Mouse (Mus musculus) CH12.LX (cell line): Measurements from ENCODE around the gene Nos1ap. TPM values are rescaled to one million over a fixed set of nuclear protein-coding genes. Genes with fewer than 3 reads are reported as not detected.

ENCODE experiments used
- DNase-seq: peaks from one replicate; pipeline ENCODE4 v3.0.0-alpha.2; 2013; ENCODE audit errors: extremely low read depth
- H3K27ac ChIP-seq: 2 replicates; pipeline ENCODE4 v1.5.1; 2012; ENCODE audit warnings: low read depth, mild to moderate bottlenecking, control low read depth, moderate library complexity; ENCODE audit not compliant: insufficient read depth
- H3K27me3 ChIP-seq: replicated peaks from 2 replicates; pipeline ENCODE3; 2012; ENCODE audit warnings: inconsistent platforms
- H3K36me3 ChIP-seq, 2 experiments: replicated peaks in 1 of 2; 2 replicates each; pipeline versions ENCODE3 to v1.6.1; 2012; ENCODE audit warnings: inconsistent platforms in 1 of 2, low read length in 1 of 2, mild to moderate bottlenecking in 1 of 2, mixed read lengths in 1 of 2, moderate library complexity in 1 of 2; ENCODE audit not compliant: control insufficient read depth in 1 of 2, insufficient read depth in 1 of 2
- H3K4me1 ChIP-seq, 2 experiments: 2 replicates each; pipeline ENCODE4 v1.6.1; 2012; ENCODE audit warnings: inconsistent platforms in 1 of 2, moderate library complexity in 1 of 2; ENCODE audit not compliant: insufficient read depth in 2 of 2, control insufficient read depth in 1 of 2
- H3K4me2 ChIP-seq: 2 replicates; pipeline ENCODE4 v1.6.1; 2012; ENCODE audit warnings: low read depth, mild to moderate bottlenecking, control low read depth; ENCODE audit not compliant: poor library complexity, insufficient read depth, severe bottlenecking
- H3K4me3 ChIP-seq, 3 experiments: fragments of 150-350 bp in 1 of 3; sonication (generic) in 1 of 3; replicated peaks in 1 of 3; 2 replicates each; pipeline versions ENCODE3 to v1.5.1; 2011 to 2012; ENCODE audit warnings: low read depth in 2 of 3, low read length in 2 of 3, mild to moderate bottlenecking in 2 of 3, moderate library complexity in 2 of 3, control low read depth in 1 of 3, improper control_type of control experiment in 1 of 3, inconsistent platforms in 1 of 3, mixed read lengths in 1 of 3; ENCODE audit not compliant: poor library complexity in 1 of 3
- H3K79me2 ChIP-seq: replicated peaks from 2 replicates; pipeline ENCODE4 v1.6.1; 2012; ENCODE audit warnings: mild to moderate bottlenecking, moderate library complexity; ENCODE audit not compliant: control insufficient read depth, poor library complexity, insufficient read depth, severe bottlenecking; ENCODE audit errors: extremely low read depth
- H3K9ac ChIP-seq: 2 replicates; pipeline ENCODE4 v1.6.1; 2012; ENCODE audit warnings: low read depth, mild to moderate bottlenecking, control low read depth, moderate library complexity; ENCODE audit not compliant: insufficient read depth
- H3K9me3 ChIP-seq: replicated peaks from 2 replicates; pipeline ENCODE3; 2012; ENCODE audit warnings: low read length, inconsistent platforms, mixed read lengths
- BHLHE40 ChIP-seq: IDR thresholded peaks from 2 replicates; pipeline ENCODE4 v1.6.1; 2011; ENCODE audit warnings: mild to moderate bottlenecking, low read depth, low read length, improper control_type of control experiment
- CHD1 ChIP-seq: IDR thresholded peaks from 2 replicates; pipeline ENCODE4 v1.6.1; 2012; ENCODE audit warnings: low read depth, low read length, improper control_type of control experiment, inconsistent platforms
- CHD2 ChIP-seq: IDR thresholded peaks from 2 replicates; pipeline ENCODE4 v1.6.1; 2011; ENCODE audit warnings: low read length, improper control_type of control experiment
- E2F4 ChIP-seq: IDR thresholded peaks from 2 replicates; pipeline ENCODE4 v1.6.1; 2011; ENCODE audit warnings: low read depth, low read length, improper control_type of control experiment; ENCODE audit not compliant: insufficient replicate concordance
- EP300 ChIP-seq: IDR thresholded peaks from 2 replicates; pipeline ENCODE4 v1.6.1; 2011; ENCODE audit warnings: low read length, improper control_type of control experiment
- GABPA ChIP-seq: IDR thresholded peaks from 2 replicates; pipeline ENCODE4 v1.6.1; 2012; ENCODE audit warnings: low read depth, low read length, improper control_type of control experiment, inconsistent platforms; ENCODE audit not compliant: insufficient replicate concordance
- JUND ChIP-seq: conservative IDR thresholded peaks from 2 replicates; pipeline ENCODE4 v1.6.1; 2011; ENCODE audit warnings: low read depth, low read length, improper control_type of control experiment
- KAT2A ChIP-seq: IDR thresholded peaks from 2 replicates; pipeline ENCODE4 v1.6.1; 2012; ENCODE audit warnings: low read length, improper control_type of control experiment, inconsistent platforms; ENCODE audit not compliant: insufficient replicate concordance
- MEF2A ChIP-seq: IDR thresholded peaks from 2 replicates; pipeline ENCODE4 v1.6.1; 2014; ENCODE audit warnings: low read depth, mild to moderate bottlenecking, inconsistent platforms, low read length, improper control_type of control experiment, borderline replicate concordance
- MXI1 ChIP-seq: IDR thresholded peaks from 2 replicates; pipeline ENCODE4 v1.6.1; 2011; ENCODE audit warnings: mild to moderate bottlenecking, low read depth, low read length, improper control_type of control experiment
- MYC ChIP-seq: IDR thresholded peaks from 2 replicates; pipeline ENCODE4 v1.6.1; 2011; ENCODE audit warnings: low read depth, mild to moderate bottlenecking, improper control_type of control experiment, low read length
- PAX5 ChIP-seq: IDR thresholded peaks from 2 replicates; pipeline ENCODE4 v1.6.1; 2012; ENCODE audit warnings: low read length, inconsistent platforms, mixed read lengths
- POLR2AphosphoS2 ChIP-seq: IDR thresholded peaks from 2 replicates; pipeline ENCODE4 v1.6.1; 2011; ENCODE audit warnings: low read depth, low read length, improper control_type of control experiment
- RAD21 ChIP-seq: IDR thresholded peaks from 2 replicates; pipeline ENCODE4 v1.6.1; 2011; ENCODE audit warnings: low read depth, mild to moderate bottlenecking, low read length, improper control_type of control experiment, moderate library complexity
- SIN3A ChIP-seq: IDR thresholded peaks from 2 replicates; pipeline ENCODE4 v1.6.1; 2012; ENCODE audit warnings: low read length, improper control_type of control experiment, inconsistent platforms
- USF2 ChIP-seq: conservative IDR thresholded peaks from 2 replicates; pipeline ENCODE4 v1.6.1; 2011; ENCODE audit warnings: low read depth, low read length, improper control_type of control experiment
- ZKSCAN1 ChIP-seq: IDR thresholded peaks from 2 replicates; pipeline ENCODE4 v1.6.1; 2012; ENCODE audit warnings: low read depth, inconsistent platforms, low read length, improper control_type of control experiment, borderline replicate concordance
- ZMIZ1 ChIP-seq: IDR thresholded peaks from 2 replicates; pipeline ENCODE4 v1.6.1; 2012; ENCODE audit warnings: low read depth, mild to moderate bottlenecking, inconsistent platforms, low read length, improper control_type of control experiment
- ZNF384 ChIP-seq: IDR thresholded peaks from 2 replicates; pipeline ENCODE4 v1.6.1; 2012; ENCODE audit warnings: low read depth, low read length, improper control_type of control experiment, inconsistent platforms
- dilution Hi-C: fragments of 300-500 bp; cut with MboI; formaldehyde crosslinking; loops from 2 replicates; pipeline ENCODE4 v1.14.3; 2020; ENCODE audit warnings: low sequenced_read_pairs; ENCODE audit not compliant: extremely low pct_unique_long_range_greater_than_20kb, extremely low pct_ligation_motif_present
- in situ Hi-C: fragments of 300-500 bp; cut with MboI; formaldehyde crosslinking; loops from 3 replicates; pipeline ENCODE4 v1.14.3; 2019; ENCODE audit warnings: low sequenced_read_pairs, low pct_ligation_motif_present, low pct_unique_long_range_greater_than_20kb, mixed read lengths
- polyA plus RNA-seq: library from polyadenylated mRNA; unstranded; fragments of >175 nt; gene quantifications from 2 replicates; pipeline ENCODE4 v1.2.1, GENCODE M21; 2012; ENCODE audit warnings: low read depth; ENCODE audit not compliant: insufficient read length
- total RNA-seq, 2 experiments: library from RNA; depleted of rRNA; stranded (reverse); fragments of 300-350 nt in 1 of 2; fragments of >200 nt in 1 of 2; gene quantifications; 2 replicates each; pipeline ENCODE4 v1.2.3; 2012 to 2014

Nos1ap gene
- total and polyA plus RNA-seq, 3 experiments: not detected

GRCm38 (mm10) chr1:170590041-170590360, 340 bp upstream of the Nos1ap start:
- TF ChIP-seq POLR2AphosphoS2 (no peak), GABPA (no peak)
- TF ChIP-seq, all 38 proteins: peak for 0
- no peaks in the 10 kb centered on the region for H3K79me2 ChIP-seq
- dilution Hi-C loops (no loop called here), in situ Hi-C loops (no loop called here)
- peak overlapping the region; percentile 73 for H3K4me2 ChIP-seq
- no peak for DNase-seq
- H3K4me3 ChIP-seq: peak overlapping the region in 2 of 3 experiments; percentile 60 to 63
- peaks cover 3% of the 10 kb centered on the region for H3K9me3 ChIP-seq
- H3K4me1 ChIP-seq: peaks cover 3 to 4% of the 10 kb centered on the region in 2 experiments; a peak in 3 of 4 replicates
- no peaks in the 10 kb centered on the region for H3K36me3 ChIP-seq
- H3K9ac ChIP-seq: peak overlapping the region; percentile 26; the same call in 1 of the 2 replicates
- peaks cover 35% of the 10 kb centered on the region for H3K27me3 ChIP-seq
- no peak overlapping the region for H3K27ac ChIP-seq

DNA sequence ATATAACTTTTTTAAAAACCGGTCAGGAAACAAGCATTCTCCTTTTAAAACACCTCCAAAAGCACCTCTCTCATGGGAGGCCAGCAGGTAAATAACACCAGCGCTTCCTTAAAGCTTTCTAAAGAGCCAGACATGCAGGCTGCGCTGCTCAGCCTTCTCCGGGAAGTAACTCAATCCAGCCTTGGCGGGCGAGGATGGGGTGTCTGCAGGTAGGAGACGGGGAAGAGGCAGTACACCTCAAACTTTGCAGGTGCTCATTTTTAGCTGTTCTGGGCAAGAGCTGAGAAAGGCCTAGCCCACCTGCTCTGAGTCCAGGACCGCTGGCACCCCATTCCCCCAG, 812 bp downstream of the Nos1ap start:
- Histone ChIP-seq H3K27ac (no peak overlapping the region), H3K4me1 (peaks cover 3 to 4% of the 10 kb centered on the region in 2 experiments; a peak in 3 of 4 replicates), H3K4me2 (peak overlapping the region; percentile 73), H3K4me3 (peak overlapping the region in 2 of 3 experiments; percentile 60 to 63), H3K27me3 (peaks cover 35% of the 10 kb centered on the region), H3K79me2 (no peaks in the 10 kb centered on the region), H3K36me3 (no peaks in the 10 kb centered on the region), H3K9ac (no peak overlapping the region), H3K9me3 (peaks cover 5% of the 10 kb centered on the region)
- DNase-seq: no peak
- TF ChIP-seq EP300 (no peak), ZNF384 (no peak), RAD21 (no peak), ZMIZ1 (no peak), SIN3A (no peak), E2F4 (no peak), KAT2A (no peak), MYC (no peak), BHLHE40 (no peak), PAX5 (no peak), ZKSCAN1 (no peak), CHD1 (no peak), CHD2 (no peak), MXI1 (no peak), MEF2A (no peak), JUND (no peak), USF2 (no peak)
- dilution Hi-C loops: no loop called here
- in situ Hi-C loops: no loop called here
